Mouse (Mus musculus) limb, embryonic 14.5 days (tissue): ENCODE measurements around the gene Csnk1d. TPM values are rescaled to one million over a fixed set of nuclear protein-coding genes. Genes with fewer than 3 reads are reported as not detected.
A peak's percentile ranks its signal among the peaks of the same experiment; 100 is the strongest.

Experiments
- ATAC-seq: fragments of 200-750 bp; cut with Nextera tagmentation; 2 replicates; pipeline ENCODE4 v1.8.0; 2017; ENCODE audit warnings: low read depth, moderate number of reproducible peaks, moderate TSS enrichment; ENCODE audit not compliant: low FRiP score
- DNase-seq: peaks from one replicate; pipeline ENCODE4 v3.0.0-alpha.2; 2015; ENCODE audit warnings: low spot score
- H3K27ac ChIP-seq: fragments of 300-500 bp; sonication (generic); replicated peaks from 2 replicates; pipeline ENCODE4 v1.5.1; 2014; ENCODE audit warnings: low read depth, mild to moderate bottlenecking, low read length, moderate library complexity, mixed read lengths
- H3K27me3 ChIP-seq: fragments of 300-500 bp; sonication (generic); 2 replicates; pipeline ENCODE4 v1.6.1; 2014; ENCODE audit warnings: low read length, mixed read lengths; ENCODE audit not compliant: control insufficient read depth, insufficient read depth
- H3K36me3 ChIP-seq: fragments of 300-500 bp; sonication (generic); 2 replicates; pipeline ENCODE4 v1.6.1; 2014; ENCODE audit warnings: mild to moderate bottlenecking, low read length, moderate library complexity, mixed read lengths; ENCODE audit not compliant: control insufficient read depth, insufficient read depth
- H3K4me1 ChIP-seq: fragments of 300-500 bp; sonication (generic); 2 replicates; pipeline ENCODE4 v1.6.1; 2014; ENCODE audit warnings: antibody characterized with exemption, low read length, mixed read lengths; ENCODE audit not compliant: control insufficient read depth, insufficient read depth
- H3K4me2 ChIP-seq: fragments of 300-500 bp; sonication (generic); replicated peaks from 2 replicates; pipeline ENCODE4 v1.6.1; 2014; ENCODE audit warnings: low read depth, mild to moderate bottlenecking, low read length, moderate library complexity; ENCODE audit not compliant: severe bottlenecking
- H3K4me3 ChIP-seq: fragments of 300-500 bp; sonication (generic); replicated peaks from 2 replicates; pipeline ENCODE4 v1.5.1; 2014; ENCODE audit warnings: low read length
- H3K9ac ChIP-seq: fragments of 300-500 bp; sonication (generic); 2 replicates; pipeline ENCODE4 v1.6.1; 2014; ENCODE audit warnings: mild to moderate bottlenecking, low read depth, low read length, moderate library complexity; ENCODE audit not compliant: severe bottlenecking
- H3K9me3 ChIP-seq: fragments of 300-500 bp; sonication (generic); 2 replicates; pipeline ENCODE4 v1.6.1; 2016; ENCODE audit warnings: low read length; ENCODE audit not compliant: control insufficient read depth
- POLR2A ChIP-seq: fragments of 200-500 bp; IDR thresholded peaks from 2 replicates; pipeline ENCODE4 v1.8.0; 2012; ENCODE audit warnings: inconsistent platforms, mild to moderate bottlenecking, moderate library complexity, borderline replicate concordance; ENCODE audit not compliant: insufficient read depth, insufficient read length; ENCODE audit errors: extremely low read depth
- WGBS: fragments of 180-500 bp; shearing (Covaris S2); extraction: QIAGEN DNeasy Blood & Tissue Kit; methylation state at CpG from one replicate; pipeline ENCODE4 v1.1.7; 2014; 5-methylcytosine and 5-hydroxymethylcytosine counted together
- polyA plus RNA-seq, 2 experiments: library from polyadenylated mRNA; depleted of rRNA in 1 of 2; stranded (reverse) in 1 of 2; unstranded in 1 of 2; fragments of >200 nt; fragmentation: Nextera tagmentation in 1 of 2; extraction: Ambion mirVana in 1 of 2; gene quantifications; 2 replicates each; pipeline versions ENCODE4 v1.2.1 to v1.2.3; 2012 to 2014

Gene Csnk1d
- polyA plus RNA-seq, 2 experiments: 65.8 to 140 TPM

DNA sequence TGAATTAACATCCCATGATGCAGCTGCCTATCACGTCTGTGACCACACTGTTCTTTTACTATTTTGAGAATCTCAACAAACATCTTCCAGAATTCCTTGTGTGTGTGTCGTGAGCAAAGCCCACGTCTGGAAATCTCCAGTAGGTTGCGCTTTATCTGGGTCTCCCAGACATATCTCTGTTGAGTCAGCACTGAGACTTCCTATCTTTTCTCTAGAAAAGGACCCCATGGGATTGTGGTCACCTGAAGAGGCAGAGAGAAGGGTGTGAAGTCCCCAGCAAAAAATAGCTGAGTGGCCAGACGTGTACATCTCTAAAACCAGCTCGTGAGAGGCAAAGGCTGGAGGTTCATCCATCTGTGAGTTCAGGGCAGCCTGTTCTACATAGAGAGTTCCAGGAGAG, 33.0 kb upstream of the Csnk1d start:
- no peak for TF ChIP-seq POLR2A
- Histone ChIP-seq H3K4me3 (no peak overlapping the region), H3K9me3 (no peaks in the 10 kb centered on the region), H3K4me1 (no peaks in the 10 kb centered on the region), H3K27ac (no peak overlapping the region), H3K4me2 (no peak overlapping the region), H3K27me3 (no peaks in the 10 kb centered on the region), H3K36me3 (no peaks in the 10 kb centered on the region), H3K9ac (no peak overlapping the region)
- no peak for ATAC-seq
- DNase-seq: no peak
- 68% methylated on average over 6 of the region's 6 CpGs for WGBS

- ATAC-seq: no peak
- whole genome bisulfite sequencing: 83% methylated on average over 5 of the region's 5 CpGs
- Histone ChIP-seq H3K4me1 (no peaks in the 10 kb centered on the region), H3K36me3 (no peaks in the 10 kb centered on the region), H3K9me3 (no peaks in the 10 kb centered on the region), H3K27ac (no peak overlapping the region), H3K27me3 (no peaks in the 10 kb centered on the region), H3K4me3 (no peak overlapping the region), H3K9ac (no peak overlapping the region), H3K4me2 (no peak overlapping the region)
- no peak for DNase-seq
- TF ChIP-seq POLR2A: no peak
These were observed 28.4 kb upstream of the Csnk1d start for GRCm38 (mm10) chr11:121019501-121019900.

GRCm38 (mm10) chr11:121017703-121018102, 26.6 kb upstream of the Csnk1d start:
- Histone ChIP-seq H3K9ac (no peak overlapping the region), H3K9me3 (no peaks in the 10 kb centered on the region), H3K36me3 (no peaks in the 10 kb centered on the region), H3K4me2 (no peak overlapping the region), H3K4me3 (no peak overlapping the region), H3K27me3 (no peaks in the 10 kb centered on the region), H3K27ac (no peak overlapping the region), H3K4me1 (no peaks in the 10 kb centered on the region)
- ATAC-seq (peak; percentile 68; the same call in 1 of the 2 replicates), DNase-seq (peak; percentile 67)
- WGBS: 31% methylated on average over 3 of the region's 3 CpGs
- TF ChIP-seq POLR2A: no peak

GRCm38 (mm10) chr11:121015472-121015871, 24.3 kb upstream of the Csnk1d start:
- Histone ChIP-seq H3K9ac (no peak overlapping the region), H3K9me3 (no peaks in the 10 kb centered on the region), H3K36me3 (no peaks in the 10 kb centered on the region), H3K4me2 (no peak overlapping the region), H3K4me3 (no peak overlapping the region), H3K4me1 (no peaks in the 10 kb centered on the region), H3K27ac (no peak overlapping the region), H3K27me3 (no peaks in the 10 kb centered on the region)
- 50% methylated on average over 6 of the region's 6 CpGs for WGBS
- no peak for TF ChIP-seq POLR2A
- DNase-seq (no peak), ATAC-seq (no peak)

GRCm38 (mm10) chr11:121014896-121015300, 23.8 kb upstream of the Csnk1d start:
- peak; percentile 32 for DNase-seq
- 0 out of 2 replicates have a peak overlapping the region, but pooled peaks have one; percentile 3 for H3K4me3 ChIP-seq
- no peaks in the 10 kb centered on the region for H3K36me3 ChIP-seq
- H3K9ac ChIP-seq: 0 out of 2 replicates have a peak overlapping the region, but pooled peaks have one; percentile 9
- H3K4me1 ChIP-seq: no peaks in the 10 kb centered on the region
- H3K9me3 ChIP-seq: no peaks in the 10 kb centered on the region
- no peak for TF ChIP-seq POLR2A
- no peak overlapping the region for H3K27ac ChIP-seq
- WGBS: 51% methylated on average over 19 of the region's 19 CpGs
- peak overlapping the region; percentile 11 for H3K4me2 ChIP-seq
- no peak for ATAC-seq
- H3K27me3 ChIP-seq: no peaks in the 10 kb centered on the region

DNA sequence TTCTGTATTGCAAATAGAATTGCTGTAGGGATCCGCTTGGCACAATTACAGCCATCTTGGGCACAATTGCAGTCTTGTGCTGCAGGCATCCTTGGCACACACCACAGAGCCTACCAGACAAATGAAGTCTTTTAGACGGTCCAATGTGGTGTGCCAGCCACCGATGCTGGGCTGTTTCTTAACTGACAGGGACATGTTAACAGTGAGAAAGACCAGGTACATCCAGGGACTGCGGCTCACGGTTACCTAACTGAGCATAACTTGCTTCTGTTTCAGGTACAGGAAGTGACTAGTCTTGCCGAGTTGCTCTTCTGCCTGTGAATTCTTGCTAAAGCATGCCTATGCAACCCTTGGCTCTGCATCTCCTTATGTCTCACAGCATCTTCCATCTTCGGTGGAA, 22.5 kb upstream of the Csnk1d start:
- Histone ChIP-seq H3K9ac (no peak overlapping the region), H3K27ac (no peak overlapping the region), H3K27me3 (no peaks in the 10 kb centered on the region), H3K4me3 (no peak overlapping the region), H3K9me3 (no peaks in the 10 kb centered on the region), H3K36me3 (no peaks in the 10 kb centered on the region), H3K4me1 (no peaks in the 10 kb centered on the region), H3K4me2 (no peak overlapping the region)
- WGBS: 78% methylated on average over 7 of the region's 7 CpGs
- TF ChIP-seq POLR2A: no peak
- ATAC-seq (no peak), DNase-seq (no peak)
